Mouse (Mus musculus) spleen, postnatal 4 days (tissue): Measurements from ENCODE around the gene Arl14ep.
"Not testable (repeated sequence)": the region's sequence is repeated elsewhere in the genome, so short reads cannot be mapped to it uniquely, and the experiment has no call there.

Source experiments
- DNase-seq, 2 experiments: peaks; one replicate each; pipeline ENCODE4 v3.0.0; 2022; ENCODE audit warnings: low spot score in 2 of 2

The Arl14ep gene

GRCm38 (mm10) chr2:106973959-106974639 is at the start of gene Arl14ep:
Gene Arl14ep, minus strand, starts transcription at chr2:106974424.
- peak; percentile 79 to 89 for DNase-seq

GRCm38 (mm10) chr2:107022713-107023112 is 48.5 kb upstream of the Arl14ep start:
- DNase-seq: no peak

- DNase-seq: no peak
Observed at GRCm38 (mm10) chr2:107019331-107019730, 45.1 kb upstream of the Arl14ep start.

GRCm38 (mm10) chr2:107013161-107013560 is 38.9 kb upstream of the Arl14ep start:
- no peak for DNase-seq

- DNase-seq: no peak
Observed at GRCm38 (mm10) chr2:107012318-107012717, 38.1 kb upstream of the Arl14ep start.

- DNase-seq: no peak
Observed at GRCm38 (mm10) chr2:107010160-107010559, 35.9 kb upstream of the Arl14ep start.

GRCm38 (mm10) chr2:107006378-107006777 is 32.2 kb upstream of the Arl14ep start:
- DNase-seq: no peak

GRCm38 (mm10) chr2:107005876-107006275 is 31.7 kb upstream of the Arl14ep start:
- not testable (repeated sequence) for DNase-seq

- DNase-seq: no peak
Observed at GRCm38 (mm10) chr2:106991261-106991660, 17.0 kb upstream of the Arl14ep start.

GRCm38 (mm10) chr2:106984945-106985344 is 10.7 kb upstream of the Arl14ep start:
- no peak for DNase-seq

GRCm38 (mm10) chr2:106982503-106982902 is 8.3 kb upstream of the Arl14ep start:
- DNase-seq: no peak

GRCm38 (mm10) chr2:106976472-106976871 is 2.2 kb upstream of the Arl14ep start:
- DNase-seq: no peak

- no peak for DNase-seq
Observed at GRCm38 (mm10) chr2:106973332-106973958, 779 bp downstream of the Arl14ep start.

- DNase-seq: no peak
Observed at GRCm38 (mm10) chr2:106972851-106973250, 1.4 kb downstream of the Arl14ep start.

- no peak for DNase-seq
Observed at GRCm38 (mm10) chr2:106970971-106971370, 3.3 kb downstream of the Arl14ep start.

GRCm38 (mm10) chr2:106968320-106968719 is 5.9 kb downstream of the Arl14ep start:
- no peak for DNase-seq

- no peak for DNase-seq
Observed at GRCm38 (mm10) chr2:106963560-106963959, 10.7 kb downstream of the Arl14ep start.

GRCm38 (mm10) chr2:106961650-106962049 is 12.6 kb downstream of the Arl14ep start:
- DNase-seq: no peak

GRCm38 (mm10) chr2:106961066-106961465 is 13.2 kb downstream of the Arl14ep start:
- DNase-seq: no peak

GRCm38 (mm10) chr2:106960237-106960636 is 14.0 kb downstream of the Arl14ep start:
- no peak for DNase-seq

GRCm38 (mm10) chr2:106959380-106959779 is 14.8 kb downstream of the Arl14ep start:
- no peak for DNase-seq

- no peak for DNase-seq
Observed at GRCm38 (mm10) chr2:106958916-106959315, 15.3 kb downstream of the Arl14ep start.

GRCm38 (mm10) chr2:106956146-106956545 is 18.1 kb downstream of the Arl14ep start:
- DNase-seq: no peak
